Mouse (Mus musculus) lung, postnatal 25 days (tissue): ENCODE measurements around the gene Gpr62.

Experiments used
- DNase-seq: peaks from one replicate; pipeline ENCODE4 v3.0.0; 2022; ENCODE audit warnings: low spot score

The Gpr62 gene

DNA sequence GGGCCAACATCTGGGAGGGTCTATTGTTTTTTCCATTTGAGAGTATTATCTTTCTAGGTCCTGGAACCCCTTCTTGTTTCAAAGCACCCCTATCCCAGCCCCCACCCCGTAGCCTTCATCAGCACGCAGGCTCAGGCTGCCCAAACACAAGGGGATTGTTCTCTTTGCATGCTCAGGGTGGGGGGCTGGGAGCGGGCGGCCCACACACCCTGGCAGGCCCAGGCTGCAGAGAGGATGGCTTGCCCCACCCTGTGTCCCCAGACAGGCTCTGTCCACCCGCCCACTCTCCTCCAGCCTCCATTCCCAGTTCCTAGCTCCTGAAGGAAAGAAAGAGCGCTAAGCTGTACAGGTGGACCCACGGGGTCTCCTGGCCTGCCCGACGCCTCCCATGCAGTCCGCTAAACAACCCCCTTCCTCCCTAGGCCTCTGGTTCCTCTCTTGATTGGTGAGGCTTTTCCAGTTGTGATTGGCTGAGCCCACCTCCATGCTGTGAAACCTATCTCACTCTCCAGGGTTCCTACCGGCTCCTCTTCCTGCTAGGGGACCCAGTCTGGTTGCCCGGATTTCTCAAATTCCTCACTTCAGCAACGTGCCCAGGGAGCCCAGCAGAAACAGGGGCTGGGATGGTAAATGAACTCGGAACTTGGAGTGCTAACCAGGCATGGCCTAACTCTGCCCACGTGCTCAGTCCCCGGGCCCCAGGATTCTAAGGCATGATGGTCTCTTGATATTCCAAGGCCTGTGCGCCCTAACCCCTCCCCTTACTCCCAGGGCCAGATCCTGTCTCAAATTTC lies 10.7 kb downstream of the Gpr62 start:
- no peak for DNase-seq

DNA sequence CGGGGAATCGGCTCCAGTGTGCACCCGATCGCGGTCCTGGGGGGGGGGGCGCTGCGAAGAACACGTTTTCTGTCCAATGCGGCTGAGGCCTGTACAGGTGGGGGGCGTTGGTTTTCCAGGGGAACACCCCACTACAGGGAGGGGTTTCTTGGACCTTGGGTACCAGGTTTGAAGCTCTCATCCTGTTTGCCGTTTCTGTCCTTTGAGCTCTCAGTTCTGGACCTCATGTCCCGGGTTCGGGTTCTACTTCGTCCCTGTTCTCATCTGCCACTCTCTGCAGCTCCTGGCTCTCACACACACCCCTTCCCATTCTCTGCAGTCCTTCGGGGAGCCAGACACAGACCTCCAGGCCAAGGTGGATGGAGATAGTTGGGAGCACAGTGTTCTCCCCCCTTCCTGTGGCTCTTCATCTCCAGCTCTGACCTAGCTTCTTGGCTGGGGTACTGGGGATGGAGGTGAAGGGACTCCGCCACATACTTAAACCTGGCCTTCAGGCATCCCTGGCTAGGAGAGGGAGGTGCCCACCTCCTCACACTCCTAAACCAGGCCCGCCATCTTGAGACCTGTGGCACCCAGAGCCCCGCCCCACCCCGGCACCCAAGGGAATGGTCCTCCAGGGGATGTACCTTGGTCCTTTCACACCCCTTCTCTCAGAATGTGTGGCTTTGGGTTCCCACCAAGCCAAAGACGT lies 11.5 kb downstream of the Gpr62 start:
- no peak for DNase-seq

DNA sequence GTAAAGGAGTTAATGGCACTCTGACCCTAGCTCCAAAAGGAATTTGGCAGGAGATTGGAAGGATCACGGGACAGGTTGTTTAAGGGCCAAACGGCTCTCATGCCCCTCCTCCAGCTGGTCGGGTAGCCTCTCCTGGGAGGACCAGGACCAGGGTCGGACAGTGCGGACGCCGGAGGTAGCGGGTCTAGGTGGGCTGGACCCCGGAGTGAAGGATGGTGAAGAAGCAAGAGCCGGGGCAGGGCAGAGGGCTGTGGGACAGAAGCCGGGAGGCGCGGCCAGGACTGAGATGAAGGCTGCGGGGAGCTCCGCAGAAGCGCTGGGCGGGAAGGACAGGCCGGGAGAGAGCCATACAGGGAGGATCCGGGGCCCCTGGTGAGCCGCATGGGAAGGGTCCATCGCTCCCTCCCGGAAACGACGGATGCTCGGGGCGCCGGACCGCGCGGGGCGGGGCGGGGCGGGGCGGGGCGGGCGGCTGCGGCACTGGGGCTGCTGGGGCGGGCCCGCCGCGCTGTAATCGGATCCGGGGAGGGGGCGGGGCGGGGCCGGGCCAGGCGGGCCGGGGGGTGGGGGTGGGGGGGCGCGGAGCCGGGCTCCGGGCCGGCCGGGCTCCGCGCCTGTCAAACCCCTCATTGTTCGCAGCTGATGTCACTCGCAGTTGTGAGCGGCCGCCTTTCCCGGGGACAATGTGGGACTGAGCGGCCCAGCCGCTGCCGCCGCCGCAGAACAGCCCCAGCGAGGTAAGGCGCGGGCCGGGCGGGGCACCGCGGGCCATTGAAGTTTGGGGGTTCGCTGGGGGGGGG lies 12.3 kb downstream of the Gpr62 start, which contains the start of gene Pcbp4:
Gene Pcbp4 (plus strand): TSS at position 21 of the 800 bp plus-strand sequence.
- DNase-seq, result peak; percentile 57

DNA sequence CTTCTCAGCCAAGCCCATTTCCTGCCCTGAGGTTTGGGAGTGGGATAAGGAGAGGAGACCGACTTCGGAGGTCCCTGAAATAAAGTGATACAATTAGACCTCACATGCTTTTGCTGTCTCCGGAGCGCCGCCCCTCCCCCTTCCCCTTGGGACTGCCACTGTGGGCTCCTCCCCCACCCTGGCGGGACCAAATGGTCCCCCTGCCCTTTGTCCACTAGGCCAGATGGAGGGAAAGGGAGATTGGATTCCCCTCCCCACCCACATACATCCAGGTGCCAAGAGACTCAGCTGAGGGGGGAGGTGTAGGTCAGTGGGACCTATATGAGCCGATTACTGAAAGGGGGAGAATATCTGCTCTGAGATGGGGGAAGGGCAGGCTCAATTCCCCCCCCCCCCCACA lies 12.9 kb downstream of the Gpr62 start:
- DNase-seq, result no peak

DNA sequence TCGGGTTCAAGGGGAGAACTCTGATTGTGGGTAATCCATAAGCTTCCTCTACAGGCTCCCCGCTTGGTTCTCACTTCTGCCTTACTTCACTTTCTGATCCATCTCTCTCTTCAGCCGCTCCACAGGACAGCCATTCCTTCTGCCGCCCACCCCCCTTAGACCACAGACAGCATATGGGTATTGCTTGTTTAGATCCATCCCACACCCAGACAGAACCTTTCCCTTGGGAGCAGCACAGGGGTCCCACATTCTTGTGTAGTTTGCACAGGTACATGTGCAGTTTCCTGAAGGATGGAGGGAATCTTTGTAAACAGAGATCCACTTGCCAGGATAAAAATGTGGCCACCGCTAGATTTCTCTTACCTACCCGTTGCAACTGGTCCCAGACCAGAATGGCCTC lies 13.4 kb downstream of the Gpr62 start:
- no peak for DNase-seq

DNA sequence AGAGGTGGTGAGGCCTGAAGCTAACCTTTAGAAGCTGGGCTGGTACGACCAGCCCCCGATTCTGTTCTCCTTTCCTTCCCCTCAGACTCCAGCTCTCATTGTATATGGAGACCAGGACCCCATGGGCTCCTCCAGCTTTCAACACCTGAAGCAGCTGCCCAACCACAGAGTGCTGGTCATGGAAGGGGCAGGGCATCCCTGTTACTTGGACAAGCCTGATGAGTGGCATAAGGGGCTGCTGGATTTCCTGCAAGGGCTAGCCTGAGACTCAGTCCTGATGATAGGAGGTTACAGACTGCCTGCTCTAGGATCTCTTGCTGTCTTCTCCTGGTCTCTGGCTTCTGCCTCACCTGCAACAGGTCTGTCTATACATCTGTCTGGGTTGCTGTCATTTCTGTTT lies 13.8 kb downstream of the Gpr62 start:
- no peak for DNase-seq

DNA sequence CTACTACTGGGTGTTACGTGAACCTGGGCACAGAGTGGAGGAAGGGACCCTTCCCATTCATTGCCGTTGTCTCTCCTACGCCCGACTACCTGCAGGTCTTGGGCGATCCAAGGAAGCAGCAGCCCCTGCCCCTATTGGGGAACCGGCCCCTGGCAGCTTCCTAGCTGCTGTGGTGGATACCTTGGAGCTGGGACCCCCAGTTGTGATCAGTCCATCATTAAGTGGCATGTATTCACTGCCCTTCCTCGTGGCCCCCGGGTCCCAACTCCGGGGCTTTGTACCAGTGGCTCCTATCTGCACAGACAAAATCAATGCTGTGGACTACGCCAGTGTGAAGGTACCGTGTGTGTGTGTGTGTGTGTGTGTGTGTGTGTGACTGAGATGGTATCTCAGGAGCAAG lies 14.4 kb downstream of the Gpr62 start:
- DNase-seq, result no peak

DNA sequence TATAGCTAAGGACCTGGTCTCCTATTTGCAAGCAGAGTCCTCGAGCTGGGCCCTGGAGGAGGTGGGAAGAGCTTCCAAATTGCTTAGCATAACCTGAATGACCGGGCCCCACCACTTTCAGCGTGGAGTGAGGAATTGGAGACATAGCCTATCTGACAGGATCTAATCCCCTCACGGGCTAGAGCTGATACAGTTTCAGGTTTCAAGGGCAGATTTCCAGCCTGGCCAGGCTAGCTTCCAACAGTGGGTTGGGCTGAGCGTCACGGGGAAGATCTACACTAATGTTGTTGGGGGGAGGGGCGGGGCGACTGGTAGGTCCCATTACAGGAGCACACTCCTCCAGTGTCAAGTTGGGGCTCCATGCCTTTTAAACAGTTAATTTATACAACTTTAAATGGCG lies 15.1 kb downstream of the Gpr62 start:
- DNase-seq, result peak; percentile 51

DNA sequence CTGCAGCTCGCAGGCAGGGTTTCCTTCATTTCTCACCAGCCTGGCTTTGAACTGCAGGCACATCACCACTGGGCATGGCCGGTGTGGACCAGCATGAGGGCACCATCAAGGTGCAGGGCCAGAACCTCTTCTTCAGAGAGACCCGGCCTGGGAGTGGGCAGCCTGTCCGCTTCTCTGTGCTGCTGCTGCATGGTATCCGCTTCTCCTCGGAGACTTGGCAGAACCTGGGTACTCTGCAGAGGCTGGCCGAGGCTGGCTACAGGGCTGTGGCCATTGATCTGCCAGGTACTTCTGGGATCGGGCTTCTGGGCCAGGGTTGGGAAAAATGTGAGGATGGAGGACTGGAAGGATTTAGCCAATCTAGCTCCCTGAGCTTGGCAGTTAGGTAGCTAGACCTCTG lies 15.8 kb downstream of the Gpr62 start:
- DNase-seq, result no peak

DNA sequence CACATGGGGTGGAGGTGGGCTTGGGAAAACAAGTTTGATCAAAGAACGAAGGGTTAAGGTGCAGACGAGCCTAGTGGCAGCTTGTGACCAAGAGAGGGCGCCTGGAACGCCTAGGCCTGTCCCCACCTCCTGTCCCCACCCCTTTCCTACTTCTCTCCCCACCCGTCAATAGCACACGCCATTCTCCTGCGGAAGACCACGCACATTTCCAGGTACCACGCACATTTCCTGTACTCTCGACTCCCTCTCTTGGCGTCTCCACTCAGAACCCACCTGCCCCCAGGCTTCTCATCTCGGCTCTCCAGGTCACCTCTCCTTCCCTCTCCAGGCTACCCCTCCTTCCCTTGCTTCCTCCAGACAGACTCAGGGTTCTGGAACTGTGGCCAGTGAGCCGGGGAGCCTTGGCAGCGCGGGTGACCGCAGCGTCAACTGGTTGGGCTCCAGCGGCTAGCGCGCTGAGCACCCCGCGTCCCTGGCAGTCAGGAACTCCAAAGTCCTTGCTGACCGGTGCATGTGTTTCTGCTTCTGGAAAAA lies 17.2 kb downstream of the Gpr62 start:
- peak; percentile 84 for DNase-seq

DNA sequence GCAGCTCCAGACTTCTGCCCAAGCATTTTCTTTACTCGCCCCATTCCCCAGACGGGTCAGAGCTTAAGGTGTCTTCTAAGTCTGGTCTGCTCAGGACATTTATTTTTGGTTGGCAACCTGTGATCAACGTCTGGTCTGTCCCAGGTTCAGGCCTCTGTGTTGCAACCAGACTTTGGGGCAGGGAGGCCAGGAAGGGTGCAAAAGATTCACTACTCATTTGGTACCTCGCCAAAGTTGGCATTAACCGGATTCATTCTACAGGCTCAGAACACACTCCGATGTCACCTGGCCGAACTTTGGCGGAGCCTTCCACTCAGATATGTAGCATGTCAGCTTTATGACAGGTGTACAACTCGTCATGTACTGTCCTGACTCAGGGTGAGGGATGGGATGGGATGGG lies 17.8 kb downstream of the Gpr62 start:
- DNase-seq, result no peak

DNA sequence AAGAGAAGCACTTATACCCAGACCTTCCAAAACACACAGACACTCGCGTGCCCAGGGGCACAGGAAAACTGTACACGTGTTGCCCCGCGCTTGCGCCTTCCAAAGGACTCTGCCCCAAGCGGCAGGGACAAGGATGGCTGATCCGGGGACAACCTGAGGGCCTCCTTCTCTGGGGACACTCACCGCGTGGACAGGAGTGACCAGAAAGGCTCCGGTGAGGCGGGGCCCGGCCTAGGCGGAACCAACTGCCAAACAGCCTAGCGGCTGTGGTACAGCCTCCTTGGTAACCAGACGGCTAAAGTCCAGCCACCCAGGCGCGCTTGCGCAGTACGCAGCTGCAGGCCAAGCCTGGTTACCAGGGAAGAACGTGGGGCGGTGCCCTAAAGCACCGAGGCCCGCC lies 18.4 kb downstream of the Gpr62 start, which contains the start of the genes Abhd14b and Abhd14a:
Gene Abhd14b (plus strand): TSS at position 112 of the 400 bp plus-strand sequence.
Gene Abhd14a (minus strand): TSS at position 331 of the 400 bp plus-strand sequence.
- peak; percentile 96 for DNase-seq

DNA sequence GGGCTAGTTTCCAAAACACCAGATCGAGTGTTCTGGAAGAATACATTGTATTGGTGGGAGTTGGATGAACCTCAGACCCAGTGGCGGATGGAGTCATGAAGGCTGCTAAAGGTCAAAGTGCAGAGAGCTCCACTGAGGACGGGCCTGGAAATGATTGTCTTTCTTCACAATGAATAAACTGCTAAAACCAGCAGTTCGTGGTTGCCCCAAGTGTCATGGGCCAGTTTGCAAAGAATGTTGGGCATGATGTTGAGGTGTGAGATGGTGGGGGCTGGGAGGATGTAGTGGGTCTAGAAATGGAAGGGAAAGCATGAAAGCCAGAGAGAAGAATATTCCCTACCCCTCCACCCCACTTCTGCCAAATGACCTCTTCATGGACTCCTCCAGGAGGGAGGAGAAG lies 20.9 kb downstream of the Gpr62 start:
- DNase-seq, result no peak

DNA sequence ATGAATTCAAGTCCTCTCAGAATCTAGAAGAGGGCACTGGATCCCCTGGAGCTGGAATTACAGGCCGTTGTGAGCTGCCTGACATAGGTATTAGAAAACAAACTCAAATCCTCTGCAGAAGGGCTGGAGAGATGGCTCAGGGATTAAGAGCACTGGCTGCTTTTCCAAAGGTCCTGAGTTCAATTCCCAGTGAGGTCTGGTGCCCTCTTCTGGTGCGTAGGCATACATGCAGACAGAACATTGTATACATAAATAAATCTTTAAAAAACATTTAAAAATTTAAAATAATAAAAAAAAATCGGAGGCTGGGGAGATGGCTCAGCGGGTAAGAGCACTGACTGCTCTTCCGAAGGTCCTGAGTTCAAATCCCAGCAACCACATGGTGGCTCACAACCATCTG lies 23.1 kb downstream of the Gpr62 start:
- no peak for DNase-seq

DNA sequence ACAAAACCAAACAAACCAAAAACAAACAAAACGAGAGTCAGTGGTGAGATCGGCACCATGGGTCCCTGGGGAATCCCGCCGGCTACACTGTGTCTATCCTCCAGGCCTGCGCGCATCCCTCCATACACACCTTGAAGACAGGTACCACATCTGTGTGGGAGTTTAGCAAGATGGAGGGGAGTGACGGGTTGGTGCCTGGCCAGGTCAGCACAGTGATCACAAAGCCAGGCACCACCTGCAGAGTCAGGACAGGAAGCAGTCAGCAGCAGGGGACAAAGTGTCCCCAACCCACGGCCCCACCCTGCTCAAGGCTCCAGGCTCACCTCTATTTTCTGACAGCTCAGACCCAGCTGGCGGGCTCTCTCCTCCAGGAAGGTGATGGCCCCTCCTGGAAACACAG lies 29.2 kb downstream of the Gpr62 start:
- DNase-seq, result no peak

DNA sequence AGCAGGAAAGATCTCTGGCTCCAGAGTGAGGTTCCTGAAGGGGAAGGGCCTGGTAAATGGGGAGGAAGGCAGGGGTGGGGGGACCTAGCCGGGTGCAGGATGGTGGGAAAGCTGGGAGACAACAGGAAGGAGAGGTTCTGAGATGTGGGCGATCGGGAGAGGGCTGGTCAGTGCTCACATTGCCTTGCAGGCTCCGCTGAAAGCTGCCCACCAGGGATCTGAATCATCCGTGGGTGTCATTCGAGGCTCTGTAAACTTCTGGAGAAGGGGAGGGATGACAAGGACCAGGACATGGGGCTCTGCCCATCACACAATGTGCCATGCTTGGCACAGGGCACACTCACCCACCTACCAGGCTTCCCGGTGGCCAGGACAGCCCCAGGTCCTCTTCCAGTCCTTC lies 32.3 kb downstream of the Gpr62 start:
- no peak for DNase-seq

DNA sequence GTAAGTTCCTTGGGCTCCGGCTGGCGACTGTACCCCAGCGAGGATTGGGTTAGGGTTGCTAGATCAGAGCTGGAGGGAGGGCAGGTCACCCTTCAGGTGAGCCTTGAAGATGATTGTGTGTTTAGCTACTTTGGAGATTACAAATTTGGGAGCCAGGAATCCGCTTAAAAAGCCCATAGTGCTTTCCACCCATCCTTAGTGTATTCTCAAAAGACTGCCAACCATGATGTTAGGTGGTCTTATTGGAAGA lies 35.8 kb downstream of the Gpr62 start:
- DNase-seq, result no peak

DNA sequence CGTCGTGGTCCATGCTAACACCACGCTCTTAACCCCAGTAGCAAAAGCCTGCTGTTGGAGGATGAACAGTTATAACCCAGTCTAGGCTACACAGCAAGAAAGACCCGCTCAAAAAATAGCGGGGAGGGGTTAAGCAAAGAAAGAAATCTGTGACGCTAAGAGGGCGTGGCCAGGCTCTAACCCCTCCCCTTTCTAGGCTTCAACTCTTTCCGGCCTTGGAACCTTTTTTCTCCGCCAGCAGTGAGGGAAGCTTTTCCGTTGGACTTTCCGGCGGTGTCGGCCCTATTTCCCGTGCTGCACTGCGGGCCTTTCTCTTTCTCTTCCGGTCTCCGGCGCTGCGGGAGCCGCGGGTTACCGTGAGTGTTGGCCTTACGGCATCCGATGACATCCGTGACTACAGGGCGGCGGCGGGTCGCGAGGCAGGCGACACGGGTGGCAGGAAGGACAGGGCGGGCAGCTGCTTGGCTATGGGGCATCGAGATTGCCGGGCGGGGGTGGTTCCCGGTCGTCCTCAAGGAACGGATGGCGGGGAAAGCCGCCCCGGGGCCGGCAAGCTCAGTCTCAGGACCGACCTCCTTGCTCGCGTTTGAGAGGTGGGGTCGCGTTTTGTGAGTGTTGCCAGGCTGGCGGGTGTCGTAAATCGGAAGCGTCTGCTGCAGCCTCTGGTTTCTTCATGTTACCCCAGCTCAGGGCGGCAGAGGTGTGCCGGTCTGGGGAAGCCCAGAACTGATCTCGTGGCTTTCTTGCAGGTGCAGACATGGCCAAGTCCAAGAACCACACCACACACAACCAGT lies 36.3 kb downstream of the Gpr62 start, which contains the start of gene Rpl29:
Gene Rpl29 (plus strand): TSS at position 234 of the 794 bp plus-strand sequence.
- peak; percentile 95 for DNase-seq

DNA sequence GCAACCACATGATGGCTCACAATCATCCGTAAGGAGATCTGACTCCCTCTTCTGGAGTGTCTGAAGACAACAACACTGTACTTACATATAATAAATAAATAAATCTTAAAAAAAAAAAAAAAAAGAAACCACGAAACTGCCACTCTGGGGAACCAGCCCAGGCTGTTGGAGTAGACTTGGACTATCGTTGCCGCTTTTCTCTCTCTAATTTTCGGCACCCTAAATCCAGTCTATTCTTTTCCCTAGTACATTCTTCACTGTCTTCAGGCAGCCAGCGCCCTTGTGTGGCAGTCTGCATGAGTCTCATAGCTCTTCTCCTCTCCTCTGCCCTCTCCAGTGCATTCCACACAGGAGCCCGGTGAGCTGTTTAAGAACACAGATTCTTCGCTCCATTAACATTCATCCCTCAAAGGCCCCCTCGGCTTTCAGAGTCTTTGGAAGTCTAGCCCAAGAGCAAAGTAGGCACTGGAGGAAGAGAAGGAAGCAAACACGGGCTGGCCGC lies 37.0 kb downstream of the Gpr62 start:
- DNase-seq, result peak; percentile 19

DNA sequence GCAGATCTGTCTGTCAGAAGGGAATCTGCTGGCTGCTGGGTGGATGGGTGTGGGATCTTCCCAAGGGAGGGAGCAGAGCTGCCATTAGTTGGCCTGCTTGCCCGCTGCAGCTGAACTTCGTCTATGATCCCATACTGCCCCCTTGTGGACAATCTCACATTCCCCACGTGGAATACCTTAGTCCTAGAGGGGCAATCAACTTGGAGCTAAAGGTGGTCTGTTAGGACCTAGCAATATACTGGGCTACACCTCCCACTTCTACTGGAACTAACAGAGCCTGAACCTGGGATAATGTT lies 43.9 kb downstream of the Gpr62 start:
- peak; percentile 92 for DNase-seq

DNA sequence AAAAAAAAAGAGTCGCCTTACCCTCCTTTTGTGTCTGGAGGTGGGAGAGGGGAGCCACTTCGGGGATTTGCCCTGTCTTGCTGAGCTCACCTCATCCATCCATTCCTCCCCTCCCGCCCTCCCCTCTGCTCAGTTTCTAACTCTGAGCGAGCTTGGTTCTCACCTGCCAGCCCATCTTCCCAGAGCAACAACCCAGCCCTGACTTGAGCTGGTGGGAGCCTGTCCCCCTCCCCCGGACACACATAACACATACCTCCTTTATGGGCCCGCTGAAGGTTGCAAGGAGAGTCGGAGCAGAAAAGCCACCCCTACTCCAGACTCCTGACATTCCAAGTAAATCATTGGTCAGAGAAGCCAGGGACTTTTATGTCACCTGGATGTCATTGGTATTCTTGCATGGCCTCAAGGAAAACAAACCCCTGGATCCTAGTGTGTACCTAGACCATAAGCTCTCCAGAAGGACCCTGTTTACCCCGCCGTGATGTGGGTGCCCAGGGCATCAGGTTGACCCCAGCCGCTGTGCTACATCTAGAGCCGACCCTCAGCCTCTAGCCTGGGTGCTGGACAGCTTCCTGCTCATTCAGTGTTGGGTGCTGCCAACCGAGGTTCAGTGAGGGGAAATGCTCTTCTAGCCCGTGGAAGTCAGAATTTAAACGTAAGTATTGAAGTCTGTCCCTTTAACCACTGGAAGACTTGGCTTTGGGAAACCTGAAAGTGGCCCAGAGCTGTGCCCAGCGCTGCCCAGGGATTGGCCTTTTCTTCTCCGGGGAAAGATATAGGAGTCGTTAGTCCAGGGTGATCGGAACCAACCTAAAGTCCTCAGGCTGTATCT lies 44.5 kb downstream of the Gpr62 start:
- no peak for DNase-seq
